Mouse (Mus musculus): ENCODE data around the gene Aoc2. TPM values are rescaled to one million over a fixed set of nuclear protein-coding genes. Genes with fewer than 3 reads are reported as not detected.
"Not testable (repeated sequence)": the region's sequence is repeated elsewhere in the genome, so short reads cannot be mapped to it uniquely, and the experiment has no call there.

Gene Aoc2
- polyA plus RNA-seq, 1 experiment from 2014 or later = 2.7 TPM

GRCm38 (mm10) chr11:101351100-101351720 is 26.3 kb downstream of the Aoc2 start:
- Histone ChIP-seq H3K27ac (no peak overlapping the region), H3K9me3 (replicated peaks) (no peaks in the 10 kb centered on the region), H3K4me3 (no peak overlapping the region), H3K4me1 (peaks cover 24% of the 10 kb centered on the region), H3K27me3 (ENCODE audit: low read depth, poor library complexity, severe bottlenecking) (no peaks in the 10 kb centered on the region), H3K36me3 (no peaks in the 10 kb centered on the region)
- no peak for DNase-seq (ENCODE audit: low spot score)
- WGBS = 41% methylated on average over 11 of the region's 11 CpGs

GRCm38 (mm10) chr11:101351721-101352111 is 26.9 kb downstream of the Aoc2 start:
- Histone ChIP-seq H3K9me3 (replicated peaks) (no peaks in the 10 kb centered on the region), H3K27me3 (ENCODE audit: low read depth, poor library complexity, severe bottlenecking) (no peaks in the 10 kb centered on the region), H3K4me1 (peaks cover 24% of the 10 kb centered on the region), H3K4me3 (no peak overlapping the region), H3K27ac (no peak overlapping the region), H3K36me3 (no peaks in the 10 kb centered on the region)
- 61% methylated on average over 3 of the region's 3 CpGs for whole genome bisulfite sequencing
- DNase-seq (ENCODE audit: low spot score) = peak; percentile 42

GRCm38 (mm10) chr11:101353436-101353835 is 28.6 kb downstream of the Aoc2 start:
- no peak for DNase-seq (ENCODE audit: low spot score)
- 91% methylated on average over 12 of the region's 12 CpGs for WGBS
- Histone ChIP-seq H3K4me3 (no peak overlapping the region), H3K27ac (no peak overlapping the region), H3K4me1 (peaks cover 24% of the 10 kb centered on the region), H3K9me3 (replicated peaks) (no peaks in the 10 kb centered on the region), H3K36me3 (no peaks in the 10 kb centered on the region), H3K27me3 (ENCODE audit: low read depth, poor library complexity, severe bottlenecking) (no peaks in the 10 kb centered on the region)

GRCm38 (mm10) chr11:101354438-101355010 is 29.7 kb downstream of the Aoc2 start:
- no peaks in the 10 kb centered on the region for H3K9me3 ChIP-seq (replicated peaks)
- no peak overlapping the region for H3K27ac ChIP-seq
- peaks cover 15% of the 10 kb centered on the region for H3K4me1 ChIP-seq
- DNase-seq (ENCODE audit: low spot score) = no peak
- no peaks in the 10 kb centered on the region for H3K36me3 ChIP-seq
- H3K4me3 ChIP-seq = no peak overlapping the region
- no peaks in the 10 kb centered on the region for H3K27me3 ChIP-seq (ENCODE audit: low read depth, poor library complexity, severe bottlenecking)
- WGBS = 88% methylated on average over 5 of the region's 5 CpGs

GRCm38 (mm10) chr11:101355916-101356315 is 31.1 kb downstream of the Aoc2 start:
- no peaks in the 10 kb centered on the region for H3K36me3 ChIP-seq
- WGBS = 90% methylated on average over 2 of the region's 2 CpGs
- DNase-seq (ENCODE audit: low spot score) = no peak
- peaks cover 17% of the 10 kb centered on the region for H3K4me1 ChIP-seq
- H3K9me3 ChIP-seq (replicated peaks) = no peaks in the 10 kb centered on the region
- H3K27ac ChIP-seq = no peak overlapping the region
- H3K4me3 ChIP-seq = no peak overlapping the region
- no peaks in the 10 kb centered on the region for H3K27me3 ChIP-seq (ENCODE audit: low read depth, poor library complexity, severe bottlenecking)

- H3K36me3 ChIP-seq = no peaks in the 10 kb centered on the region
- no peak overlapping the region for H3K4me3 ChIP-seq
- no peaks in the 10 kb centered on the region for H3K9me3 ChIP-seq (replicated peaks)
- H3K4me1 ChIP-seq = 0 out of 2 replicates have a peak, but pooled peaks cover 3% of the 10 kb centered on the region
- 88% methylated on average over 3 of the region's 3 CpGs for WGBS
- H3K27ac ChIP-seq = no peak overlapping the region
- no peaks in the 10 kb centered on the region for H3K27me3 ChIP-seq (ENCODE audit: low read depth, poor library complexity, severe bottlenecking)
- no peak for DNase-seq (ENCODE audit: low spot score)
Measured at GRCm38 (mm10) chr11:101357505-101358182, 32.8 kb downstream of the Aoc2 start.

- H3K4me3 ChIP-seq = no peak overlapping the region
- H3K36me3 ChIP-seq = no peaks in the 10 kb centered on the region
- DNase-seq (ENCODE audit: low spot score) = no peak
- H3K27me3 ChIP-seq (ENCODE audit: low read depth, poor library complexity, severe bottlenecking) = no peaks in the 10 kb centered on the region
- H3K27ac ChIP-seq = no peak overlapping the region
- 0 out of 2 replicates have a peak, but pooled peaks cover 3% of the 10 kb centered on the region for H3K4me1 ChIP-seq
- no peaks in the 10 kb centered on the region for H3K9me3 ChIP-seq (replicated peaks)
- WGBS = 69% methylated on average over 9 of the region's 9 CpGs
Measured at GRCm38 (mm10) chr11:101359776-101360175, 34.9 kb downstream of the Aoc2 start.

GRCm38 (mm10) chr11:101360651-101361113 is 35.8 kb downstream of the Aoc2 start:
- Histone ChIP-seq H3K4me3 (no peak overlapping the region), H3K4me1 (0 out of 2 replicates have a peak, but pooled peaks cover 3% of the 10 kb centered on the region), H3K9me3 (replicated peaks) (no peaks in the 10 kb centered on the region), H3K27ac (no peak overlapping the region), H3K27me3 (ENCODE audit: low read depth, poor library complexity, severe bottlenecking) (no peaks in the 10 kb centered on the region), H3K36me3 (no peaks in the 10 kb centered on the region)
- 67% methylated on average over 3 of the region's 3 CpGs for WGBS
- no peak for DNase-seq (ENCODE audit: low spot score)

- Histone ChIP-seq H3K9me3 (replicated peaks) (no peaks in the 10 kb centered on the region), H3K27ac (no peak overlapping the region), H3K27me3 (ENCODE audit: low read depth, poor library complexity, severe bottlenecking) (no peaks in the 10 kb centered on the region), H3K4me1 (0 out of 2 replicates have a peak, but pooled peaks cover 3% of the 10 kb centered on the region), H3K4me3 (no peak overlapping the region), H3K36me3 (no peaks in the 10 kb centered on the region)
- WGBS = 74% methylated on average over 5 of the region's 5 CpGs
- DNase-seq (ENCODE audit: low spot score) = no peak
Measured at GRCm38 (mm10) chr11:101364531-101364931, 39.7 kb downstream of the Aoc2 start.

- H3K4me3 ChIP-seq = no peak within 1 kb of the TSS
- WGBS = 93% methylated on average over 8 of the region's 8 CpGs
- H3K27ac ChIP-seq = no peak within 1 kb of the TSS
- H3K9me3 ChIP-seq (replicated peaks) = no peaks in the 10 kb centered on the region
- H3K4me1 ChIP-seq = no peaks in the 10 kb centered on the region
- no peaks in the 10 kb centered on the region for H3K36me3 ChIP-seq
- no peak for DNase-seq (ENCODE audit: low spot score)
- H3K27me3 ChIP-seq (ENCODE audit: low read depth, poor library complexity, severe bottlenecking) = no peaks in the 10 kb centered on the region
Measured at GRCm38 (mm10) chr11:101367326-101367935, 42.6 kb downstream of the Aoc2 start, which contains the start of gene G6pc. TSS of gene G6pc (plus strand) at chr11:101367561.

- no peak for DNase-seq (ENCODE audit: low spot score)
- H3K4me1 ChIP-seq = no peaks in the 10 kb centered on the region
- 83% methylated on average over 5 of the region's 5 CpGs for WGBS
- H3K27me3 ChIP-seq (ENCODE audit: low read depth, poor library complexity, severe bottlenecking) = no peaks in the 10 kb centered on the region
- H3K27ac ChIP-seq = no peak overlapping the region
- no peaks in the 10 kb centered on the region for H3K9me3 ChIP-seq (replicated peaks)
- no peaks in the 10 kb centered on the region for H3K36me3 ChIP-seq
- H3K4me3 ChIP-seq = no peak overlapping the region
Measured at GRCm38 (mm10) chr11:101370141-101370540, 45.3 kb downstream of the Aoc2 start.

GRCm38 (mm10) chr11:101374421-101374938 is 49.6 kb downstream of the Aoc2 start:
- DNase-seq (ENCODE audit: low spot score) = no peak
- no peaks in the 10 kb centered on the region for H3K36me3 ChIP-seq
- H3K27ac ChIP-seq = no peak overlapping the region
- WGBS = 78% methylated on average over 7 of the region's 7 CpGs
- no peak overlapping the region for H3K4me3 ChIP-seq
- no peaks in the 10 kb centered on the region for H3K4me1 ChIP-seq
- H3K27me3 ChIP-seq (ENCODE audit: low read depth, poor library complexity, severe bottlenecking) = no peaks in the 10 kb centered on the region
- no peaks in the 10 kb centered on the region for H3K9me3 ChIP-seq (replicated peaks)

- WGBS = 92% methylated on average over 8 of the region's 8 CpGs
- H3K9me3 ChIP-seq (replicated peaks); H3K4me1 ChIP-seq; H3K27ac ChIP-seq; H3K4me3 ChIP-seq; H3K36me3 ChIP-seq; H3K27me3 ChIP-seq (ENCODE audit: low read depth, poor library complexity, severe bottlenecking); DNase-seq (ENCODE audit: low spot score): not testable (repeated sequence)
Measured at GRCm38 (mm10) chr11:101378196-101378595, 53.3 kb downstream of the Aoc2 start.

Measured in limb, embryonic 10.5 days (tissue).